In genomic region chr14:61686821-61687341, GRCm38 (mm10) we compare ENCODE assay signal across 8 mouse cellular contexts.
DNase-seq lines count a peak whose midpoint lies in the region; ATAC-seq and TF ChIP-seq lines count a peak whose summit lies in the region.

No protein-coding gene starts in this region.

- no peaks in the 10 kb centered on the region for H3K36me3 ChIP-seq in kidney, adult 2 months (ENCODE audit: control insufficient read depth, insufficient read depth, low read length)
- H3K36me3 ChIP-seq in stomach, embryonic 14.5 days (ENCODE audit: control insufficient read depth, insufficient read depth, low read length), result no peaks in the 10 kb centered on the region

- H3K4me3 ChIP-seq in cortical plate, adult 2 months (ENCODE audit: insufficient read depth, low read length), result peak overlapping the region; percentile 29
- peak overlapping the region; percentile 57 for H3K4me3 ChIP-seq in kidney, adult 2 months (ENCODE audit: insufficient read depth, low read depth, low read length)
- H3K4me3 ChIP-seq in stomach, embryonic 14.5 days (ENCODE audit: low read depth, low read length), result peak overlapping the region; percentile 19

- TF ChIP-seq POLR2A in cortical plate, adult 2 months (IDR thresholded peaks at IDR 0.05; ENCODE audit: extremely low read depth, insufficient read depth, low read length), result no peak
- no peak for TF ChIP-seq POLR2A in kidney, adult 2 months (IDR thresholded peaks at IDR 0.05; ENCODE audit: low read depth, low read length)

- H3K9ac ChIP-seq in stomach, embryonic 14.5 days (replicated peaks; ENCODE audit: low read depth, low read length), result no peak overlapping the region

- peak; percentile 23 for DNase-seq in right cerebral cortex, postnatal 14 days
- no peak for DNase-seq in right cerebral cortex, adult 18-20 months
- DNase-seq in heart, adult 8-10 months (ENCODE audit: low spot score), result peak; percentile 68
- peak; percentile 55 for DNase-seq in kidney, adult 2 months
- DNase-seq in lung, postnatal 10 days, result peak; percentile 60
- no peak for DNase-seq in layer of hippocampus, postnatal 36 days

- H3K9me3 ChIP-seq in stomach, embryonic 14.5 days (ENCODE audit: control insufficient read depth, low read depth, low read length), result no peaks in the 10 kb centered on the region

- H3K4me2 ChIP-seq in stomach, embryonic 14.5 days (replicated peaks; ENCODE audit: low read depth, low read length), result peak overlapping the region; percentile 36

- H3K4me1 ChIP-seq in cortical plate, adult 2 months (ENCODE audit: control insufficient read depth, insufficient read depth, low read length), result no peaks in the 10 kb centered on the region
- peaks cover 3% of the 10 kb centered on the region; the same call in 1 of the 2 replicates for H3K4me1 ChIP-seq in kidney, adult 2 months (ENCODE audit: control insufficient read depth, insufficient read depth, low read length)
- peaks cover 6% of the 10 kb centered on the region for H3K4me1 ChIP-seq in stomach, embryonic 14.5 days (ENCODE audit: control insufficient read depth, insufficient read depth, low read length)

- no peak for TF ChIP-seq CTCF in cortical plate, adult 2 months (IDR thresholded peaks at IDR 0.05; ENCODE audit: extremely low read depth, insufficient read depth, low read length)
- no peak for TF ChIP-seq CTCF in kidney, adult 2 months (conservative IDR thresholded peaks at IDR 0.05; ENCODE audit: insufficient read depth, insufficient read length, low read depth, low read length)

- WGBS in kidney, adult 2 months, result 1% methylated on average over 33 of the region's 33 CpGs
- under 1% methylated on average over 30 of the region's 33 CpGs for WGBS in stomach, embryonic 14.5 days

- no peaks in the 10 kb centered on the region; the same call in 1 of the 2 replicates for H3K27me3 ChIP-seq in kidney, adult 2 months (replicated peaks; ENCODE audit: control insufficient read depth, insufficient read depth, low read length)
- peaks cover 37% of the 10 kb centered on the region for H3K27me3 ChIP-seq in stomach, embryonic 14.5 days (ENCODE audit: control insufficient read depth, insufficient read depth, low read length)

- ATAC-seq in stomach, embryonic 14.5 days (ENCODE audit: insufficient number of reproducible peaks, insufficient read depth, low FRiP score, low read depth), result no peak

- H3K27ac ChIP-seq in cortical plate, adult 2 months (ENCODE audit: insufficient read depth, low read length), result no peak overlapping the region
- H3K27ac ChIP-seq in kidney, adult 2 months (ENCODE audit: insufficient read depth, low read depth, low read length), result no peak overlapping the region
- H3K27ac ChIP-seq in stomach, embryonic 14.5 days (ENCODE audit: low read length), result no peak overlapping the region

Comparison
In these comparisons a context has a peak if more than half of its experiments do, and no peak if none do; other contexts are left out.
1. DNase-seq: peak in right cerebral cortex, postnatal 14 days (single experiment), heart, adult 8-10 months (single experiment), kidney, adult 2 months (single experiment) and lung, postnatal 10 days (single experiment); none in right cerebral cortex, adult 18-20 months (single experiment) and layer of hippocampus, postnatal 36 days (0 of 2).
2. Peak in every context shown above with its lines, with median percentiles within 50 percentile points of each other: H3K4me3 ChIP-seq.